Mouse (Mus musculus) heart, embryonic 13.5 days (tissue): ENCODE data around the gene Prelp. TPM values are rescaled to one million over a fixed set of nuclear protein-coding genes. Genes with fewer than 3 reads are reported as not detected.

Experiments
- ATAC-seq: fragments of 200-750 bp; cut with Nextera tagmentation; 2 replicates; pipeline ENCODE4 v1.8.0; 2017; ENCODE audit warnings: moderate TSS enrichment; ENCODE audit not compliant: insufficient number of reproducible peaks, low FRiP score, low TSS enrichment; ENCODE audit errors: extremely low read depth
- H3K27ac ChIP-seq: fragments of 300-500 bp; sonication (generic); replicated peaks from 2 replicates; pipeline ENCODE4 v1.5.1; 2015; ENCODE audit warnings: moderate library complexity, mild to moderate bottlenecking, inconsistent platforms
- H3K27me3 ChIP-seq: fragments of 300-500 bp; sonication (generic); replicated peaks from 2 replicates; pipeline ENCODE4 v1.6.1; 2015; ENCODE audit warnings: mild to moderate bottlenecking, inconsistent platforms
- H3K36me3 ChIP-seq: fragments of 300-500 bp; sonication (generic); 2 replicates; pipeline ENCODE4 v1.6.1; 2015; ENCODE audit warnings: mild to moderate bottlenecking, inconsistent platforms
- H3K4me1 ChIP-seq: fragments of 300-500 bp; sonication (generic); 2 replicates; pipeline ENCODE4 v1.6.1; 2015; ENCODE audit warnings: inconsistent platforms
- H3K4me2 ChIP-seq: fragments of 300-500 bp; sonication (generic); 2 replicates; pipeline ENCODE4 v1.6.1; 2015; ENCODE audit warnings: inconsistent platforms, mild to moderate bottlenecking, moderate library complexity
- H3K4me3 ChIP-seq: fragments of 300-500 bp; sonication (generic); 2 replicates; pipeline ENCODE4 v1.5.1; 2015; ENCODE audit warnings: moderate library complexity, mild to moderate bottlenecking, inconsistent platforms
- H3K9ac ChIP-seq: fragments of 300-500 bp; sonication (generic); 2 replicates; pipeline ENCODE4 v1.6.1; 2015; ENCODE audit warnings: inconsistent platforms, mild to moderate bottlenecking, moderate library complexity
- H3K9me3 ChIP-seq: fragments of 300-500 bp; sonication (generic); 2 replicates; pipeline ENCODE4 v1.6.1; 2016; ENCODE audit warnings: inconsistent platforms
- WGBS: fragments of 180-500 bp; shearing (Covaris S2); methylation state at CpG from one replicate; pipeline ENCODE4 v1.1.7; 2015; ENCODE audit warnings: mixed read lengths; 5-methylcytosine and 5-hydroxymethylcytosine counted together
- polyA plus RNA-seq: library from polyadenylated mRNA; unstranded; fragments of >200 nt; fragmentation: Nextera tagmentation; extraction: Ambion mirVana; gene quantifications from 2 replicates; pipeline ENCODE4 v1.2.1, GENCODE M21; 2015

Prelp gene
- polyA plus RNA-seq, 1 experiment from 2014 or later = 3.1 TPM

DNA sequence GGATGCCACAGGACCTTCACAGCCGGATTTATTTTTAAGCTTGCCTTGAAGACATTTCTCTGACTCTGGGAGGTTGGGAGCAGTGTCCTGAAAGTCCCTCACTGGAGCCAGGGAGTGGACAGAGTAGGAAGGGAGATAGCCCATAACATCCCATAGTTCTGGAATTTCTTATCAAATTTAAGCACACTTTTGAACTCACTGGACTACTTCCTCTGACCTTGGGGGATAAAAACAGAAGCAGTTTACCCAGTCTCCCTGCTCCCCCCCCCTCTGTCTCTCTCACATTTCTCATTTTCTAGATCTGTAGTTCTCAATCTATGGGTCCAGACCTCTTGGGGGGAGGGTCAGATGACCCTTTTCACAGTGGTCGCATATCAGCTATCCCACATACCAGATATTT is 32.8 kb upstream of the Prelp start:
- no peaks in the 10 kb centered on the region for H3K27me3 ChIP-seq
- peak overlapping the region; percentile 25; the same call in 1 of the 2 replicates for H3K9ac ChIP-seq
- no peak overlapping the region; the same call in 1 of the 2 replicates for H3K27ac ChIP-seq
- H3K4me1 ChIP-seq = peaks cover 38% of the 10 kb centered on the region
- no peaks in the 10 kb centered on the region for H3K36me3 ChIP-seq
- WGBS = 26% methylated on average over 2 of the region's 2 CpGs
- no peak for ATAC-seq
- H3K4me2 ChIP-seq = no peak overlapping the region
- H3K9me3 ChIP-seq = no peaks in the 10 kb centered on the region
- H3K4me3 ChIP-seq = no peak overlapping the region

GRCm38 (mm10) chr1:133953261-133953742 is 32.1 kb upstream of the Prelp start:
- no peak overlapping the region for H3K4me2 ChIP-seq
- no peak overlapping the region for H3K27ac ChIP-seq
- H3K27me3 ChIP-seq = no peaks in the 10 kb centered on the region
- no peak overlapping the region for H3K4me3 ChIP-seq
- WGBS = 50% methylated on average over 9 of the region's 9 CpGs
- no peaks in the 10 kb centered on the region for H3K36me3 ChIP-seq
- 0 out of 2 replicates have a peak overlapping the region, but pooled peaks have one; percentile 25 for H3K9ac ChIP-seq
- H3K4me1 ChIP-seq = peaks cover 38% of the 10 kb centered on the region
- ATAC-seq = no peak
- H3K9me3 ChIP-seq = no peaks in the 10 kb centered on the region

DNA sequence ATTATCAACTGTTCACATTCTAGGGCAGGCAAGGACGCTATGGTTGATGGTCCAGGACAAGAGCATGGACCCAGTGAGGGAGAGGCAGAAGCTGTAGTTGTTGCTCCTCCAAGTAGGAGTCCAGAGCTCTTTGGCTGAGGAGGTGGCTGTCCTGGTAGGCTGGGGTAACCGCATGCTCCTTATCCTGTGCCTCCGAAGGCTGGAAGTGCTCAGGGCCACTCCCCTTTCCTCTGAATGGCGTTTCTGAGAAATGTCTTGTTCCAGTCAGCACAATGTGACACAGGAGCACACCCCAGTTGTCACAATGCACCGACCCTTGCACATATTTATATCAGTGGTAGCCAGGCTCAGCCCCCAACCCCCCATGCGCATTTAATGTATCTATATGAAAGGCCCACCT is 30.4 kb upstream of the Prelp start:
- Histone ChIP-seq H3K4me3 (no peak overlapping the region), H3K4me2 (no peak overlapping the region), H3K36me3 (no peaks in the 10 kb centered on the region), H3K9me3 (no peaks in the 10 kb centered on the region), H3K4me1 (peaks cover 38% of the 10 kb centered on the region), H3K27me3 (no peaks in the 10 kb centered on the region), H3K9ac (no peak overlapping the region), H3K27ac (no peak overlapping the region)
- no peak for ATAC-seq
- WGBS = 42% methylated on average over 6 of the region's 6 CpGs

DNA sequence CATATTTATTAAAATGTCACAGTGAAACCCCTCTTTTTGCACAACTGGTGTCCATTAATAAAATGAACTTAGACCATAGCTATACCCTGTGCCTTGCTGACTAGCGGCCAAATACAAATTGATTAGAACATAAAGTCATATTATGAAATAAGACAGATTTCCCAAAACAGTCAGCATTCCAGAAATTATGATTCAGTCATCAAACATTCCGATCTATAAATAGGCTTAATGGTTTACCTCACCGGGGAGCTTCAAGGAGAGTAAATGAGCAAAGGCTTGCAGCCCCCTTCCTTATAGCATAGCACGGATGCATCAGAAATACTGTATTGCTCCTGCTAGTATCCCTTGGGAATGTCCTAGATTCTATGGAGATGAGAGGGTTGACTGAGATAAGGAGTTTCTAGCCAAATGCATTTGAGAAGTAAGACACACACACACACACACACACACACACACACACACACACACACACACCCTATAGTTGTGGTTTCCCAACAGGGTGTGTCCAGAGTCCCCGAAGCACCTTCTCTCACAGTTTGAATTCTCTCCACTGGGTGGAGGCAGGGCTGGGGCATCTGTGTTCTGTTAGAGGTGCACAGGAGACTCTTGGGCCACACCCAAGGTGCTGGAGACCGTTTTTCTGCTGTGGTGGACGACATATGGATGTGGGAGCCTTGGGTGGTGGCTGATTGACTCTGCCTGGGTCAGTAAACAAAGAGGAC is 29.0 kb upstream of the Prelp start:
- ATAC-seq = no peak
- Histone ChIP-seq H3K27ac (no peak overlapping the region), H3K9me3 (no peaks in the 10 kb centered on the region), H3K4me1 (peaks cover 38% of the 10 kb centered on the region), H3K4me2 (no peak overlapping the region), H3K27me3 (no peaks in the 10 kb centered on the region), H3K4me3 (no peak overlapping the region), H3K36me3 (no peaks in the 10 kb centered on the region), H3K9ac (no peak overlapping the region)
- 50% methylated on average over 7 of the region's 7 CpGs for WGBS

DNA sequence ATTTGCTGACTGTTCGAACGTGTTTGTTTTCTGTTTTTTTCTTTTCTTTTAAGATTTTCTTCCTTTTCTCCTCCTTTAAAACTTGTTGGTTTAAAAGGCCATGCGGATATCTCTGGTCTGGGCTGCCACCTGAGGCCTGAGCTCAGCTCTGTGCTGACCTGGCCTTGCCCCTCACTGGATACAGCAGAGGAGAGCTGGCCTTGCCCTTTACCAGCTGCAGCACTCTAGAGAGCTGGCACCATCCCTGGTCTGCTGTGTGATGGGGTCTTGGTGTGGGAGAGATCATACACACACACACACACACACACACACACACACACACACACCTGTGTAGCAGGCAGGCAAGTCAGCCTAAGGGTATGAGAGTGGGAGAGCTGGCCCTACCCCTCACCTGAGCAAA is 23.9 kb upstream of the Prelp start:
- Histone ChIP-seq H3K4me1 (peaks cover 13% of the 10 kb centered on the region; the same call in 1 of the 2 replicates), H3K27me3 (no peaks in the 10 kb centered on the region), H3K9ac (no peak overlapping the region), H3K36me3 (no peaks in the 10 kb centered on the region), H3K9me3 (peaks cover 4% of the 10 kb centered on the region; the same call in 1 of the 2 replicates), H3K4me2 (no peak overlapping the region), H3K27ac (no peak overlapping the region), H3K4me3 (no peak overlapping the region)
- no peak for ATAC-seq
- WGBS = 77% methylated on average over 3 of the region's 3 CpGs

- H3K9ac ChIP-seq = no peak overlapping the region
- no peak overlapping the region for H3K27ac ChIP-seq
- H3K4me3 ChIP-seq = no peak overlapping the region
- H3K27me3 ChIP-seq = no peaks in the 10 kb centered on the region
- H3K4me2 ChIP-seq = no peak overlapping the region
- peaks cover 10% of the 10 kb centered on the region; the same call in 1 of the 2 replicates for H3K4me1 ChIP-seq
- no peaks in the 10 kb centered on the region for H3K36me3 ChIP-seq
- 66% methylated on average over 3 of the region's 3 CpGs for WGBS
- no peak for ATAC-seq
- H3K9me3 ChIP-seq = peaks cover 4% of the 10 kb centered on the region; the same call in 1 of the 2 replicates
Measured at GRCm38 (mm10) chr1:133941904-133942303, 20.7 kb upstream of the Prelp start.

GRCm38 (mm10) chr1:133941158-133941860 is 20.1 kb upstream of the Prelp start:
- Histone ChIP-seq H3K36me3 (no peaks in the 10 kb centered on the region), H3K4me1 (peaks cover 10% of the 10 kb centered on the region; the same call in 1 of the 2 replicates), H3K27ac (no peak overlapping the region), H3K4me3 (no peak overlapping the region), H3K27me3 (no peaks in the 10 kb centered on the region), H3K9ac (no peak overlapping the region), H3K9me3 (peaks cover 4% of the 10 kb centered on the region; the same call in 1 of the 2 replicates), H3K4me2 (no peak overlapping the region)
- no peak for ATAC-seq
- 45% methylated on average over 11 of the region's 11 CpGs for WGBS

DNA sequence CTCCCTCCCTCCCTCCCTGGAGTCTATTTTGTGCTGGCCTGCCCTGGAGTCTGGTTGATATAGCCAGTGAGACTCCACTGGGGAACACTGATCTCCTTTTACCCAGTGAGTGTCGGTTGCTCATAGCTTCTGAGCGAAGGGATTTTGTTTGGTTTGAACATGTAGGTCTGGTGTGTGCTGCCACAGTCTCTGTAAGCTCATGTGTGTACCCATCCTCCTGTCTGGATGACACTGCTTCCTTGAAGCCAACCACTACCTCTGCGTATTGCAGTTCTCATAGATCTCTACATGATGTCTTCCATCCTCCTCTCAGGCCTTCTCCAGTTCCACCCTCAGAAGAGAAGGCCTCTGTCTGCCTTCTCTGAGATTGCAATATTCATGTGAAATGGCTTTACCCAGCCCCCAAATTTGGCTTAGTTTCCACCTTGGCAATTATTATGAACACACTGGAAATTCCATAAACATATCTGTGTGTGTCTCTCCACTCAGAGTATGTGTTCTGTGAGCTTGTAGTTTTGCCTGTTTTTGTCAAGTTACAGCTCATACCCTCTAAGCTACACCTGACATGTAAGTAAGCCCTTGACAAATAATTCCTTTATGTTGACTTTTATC is 19.4 kb upstream of the Prelp start:
- no peak overlapping the region for H3K9ac ChIP-seq
- ATAC-seq = no peak
- peaks cover 4% of the 10 kb centered on the region; the same call in 1 of the 2 replicates for H3K9me3 ChIP-seq
- H3K27ac ChIP-seq = no peak overlapping the region
- no peaks in the 10 kb centered on the region for H3K27me3 ChIP-seq
- H3K36me3 ChIP-seq = no peaks in the 10 kb centered on the region
- peaks cover 10% of the 10 kb centered on the region; the same call in 1 of the 2 replicates for H3K4me1 ChIP-seq
- H3K4me2 ChIP-seq = no peak overlapping the region
- WGBS = 74% methylated on average over 3 of the region's 3 CpGs
- H3K4me3 ChIP-seq = no peak overlapping the region

DNA sequence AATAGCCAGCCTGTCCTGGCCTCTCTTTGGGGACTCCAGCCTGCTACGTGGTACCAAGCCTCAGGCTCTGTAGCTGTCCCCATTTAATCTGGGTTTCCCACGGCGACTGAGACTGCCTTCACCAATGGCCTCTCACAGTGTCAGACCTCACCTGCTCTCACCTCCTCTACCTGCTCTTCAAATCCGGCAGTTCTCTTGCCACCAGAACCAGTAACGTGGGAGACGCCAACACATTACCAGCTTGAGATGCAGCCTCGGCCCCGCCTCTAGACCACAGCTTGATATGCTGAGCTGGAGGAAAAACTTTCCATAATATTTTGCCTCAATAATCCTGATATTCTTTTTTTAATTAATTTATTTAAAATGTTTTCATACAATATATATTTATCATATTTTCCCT is 18.5 kb upstream of the Prelp start:
- H3K9me3 ChIP-seq = peaks cover 4% of the 10 kb centered on the region; the same call in 1 of the 2 replicates
- ATAC-seq = no peak
- WGBS = 78% methylated on average over 8 of the region's 8 CpGs

GRCm38 (mm10) chr1:133936169-133936568 is 15.0 kb upstream of the Prelp start:
- no peak for ATAC-seq
- H3K4me3 ChIP-seq = no peak overlapping the region
- no peak overlapping the region for H3K27ac ChIP-seq
- no peaks in the 10 kb centered on the region for H3K9me3 ChIP-seq
- no peak overlapping the region for H3K9ac ChIP-seq
- no peak overlapping the region for H3K4me2 ChIP-seq
- H3K27me3 ChIP-seq = no peaks in the 10 kb centered on the region
- H3K36me3 ChIP-seq = no peaks in the 10 kb centered on the region
- 90% methylated on average over 3 of the region's 3 CpGs for WGBS
- H3K4me1 ChIP-seq = peaks cover 7% of the 10 kb centered on the region

More for the DNA sequence above, 18.5 kb upstream of the Prelp start:
- Histone ChIP-seq H3K36me3 (no peaks in the 10 kb centered on the region), H3K4me3 (no peak overlapping the region), H3K4me2 (no peak overlapping the region), H3K9ac (no peak overlapping the region), H3K4me1 (peaks cover 10% of the 10 kb centered on the region; the same call in 1 of the 2 replicates), H3K27me3 (no peaks in the 10 kb centered on the region), H3K27ac (no peak overlapping the region)

DNA sequence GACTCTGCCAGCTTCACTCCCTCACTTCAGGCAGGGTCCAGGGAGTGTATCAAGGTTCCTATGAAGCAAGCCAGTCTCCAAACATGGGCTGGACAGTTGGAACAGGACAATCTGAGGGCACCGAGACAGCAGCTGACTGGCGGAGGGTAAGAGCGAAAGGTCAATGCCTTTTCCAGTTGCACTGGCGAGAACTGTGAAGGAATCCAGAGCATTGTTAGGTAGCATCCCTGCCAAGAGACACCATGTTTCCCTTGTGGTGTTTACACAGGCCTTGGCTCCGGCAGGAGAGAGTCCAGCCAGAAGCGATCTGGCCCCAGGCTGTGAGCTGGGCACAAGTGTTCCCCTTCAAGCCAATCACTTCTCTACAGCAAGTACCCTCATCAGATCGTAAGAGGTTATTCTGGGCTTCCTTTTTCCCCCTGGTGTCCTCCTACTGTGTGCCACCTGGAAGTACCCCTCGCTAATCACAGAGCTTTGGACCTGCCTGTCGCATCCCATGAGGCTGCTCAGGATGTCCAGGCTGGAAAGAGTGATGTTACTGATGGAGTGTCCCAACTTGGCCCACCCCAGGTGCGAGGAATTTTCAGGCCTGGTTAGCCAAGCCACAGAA is 13.2 kb upstream of the Prelp start:
- no peak overlapping the region for H3K4me2 ChIP-seq
- H3K27me3 ChIP-seq = no peaks in the 10 kb centered on the region
- no peaks in the 10 kb centered on the region for H3K36me3 ChIP-seq
- H3K9ac ChIP-seq = no peak overlapping the region
- peaks cover 6% of the 10 kb centered on the region for H3K4me1 ChIP-seq
- no peaks in the 10 kb centered on the region for H3K9me3 ChIP-seq
- H3K27ac ChIP-seq = no peak overlapping the region
- no peak overlapping the region for H3K4me3 ChIP-seq
- no peak for ATAC-seq
- WGBS = 76% methylated on average over 10 of the region's 10 CpGs
